Mouse (Mus musculus) ES-E14 (cell line): Measurements from ENCODE around the gene Rnf144b.

ENCODE experiments used
- HCFC1 ChIP-seq: IDR thresholded peaks from 2 replicates; pipeline ENCODE4 v1.6.1; 2012; ENCODE audit warnings: low read length, inconsistent platforms, borderline replicate concordance; ENCODE audit not compliant: insufficient read depth
- MAFK ChIP-seq: IDR thresholded peaks from 2 replicates; pipeline ENCODE4 v1.6.1; 2014; ENCODE audit warnings: mild to moderate bottlenecking, low read depth, low read length, inconsistent platforms; ENCODE audit not compliant: insufficient read depth

GRCm38 (mm10) chr13:47247156-47247800, 124.8 kb downstream of the Rnf144b start:
- TF ChIP-seq HCFC1 (no peak), MAFK (no peak)
